Mouse (Mus musculus) hindbrain, postnatal 0 days (tissue): ENCODE measurements around the gene Ppm1n. TPM values are rescaled to one million over a fixed set of nuclear protein-coding genes. Genes with fewer than 3 reads are reported as not detected.

ENCODE experiments used
- ATAC-seq: fragments of 200-750 bp; cut with Nextera tagmentation; 2 replicates; pipeline ENCODE4 v1.8.0; 2017; ENCODE audit warnings: mild to moderate bottlenecking, moderate TSS enrichment, moderate library complexity
- DNase-seq: peaks from one replicate; pipeline ENCODE4 v3.0.0-alpha.2; 2015; ENCODE audit warnings: low spot score
- H3K27ac ChIP-seq: fragments of 300-500 bp; sonication (generic); 2 replicates; pipeline ENCODE4 v1.5.1; 2014; ENCODE audit warnings: mild to moderate bottlenecking
- H3K27me3 ChIP-seq: fragments of 300-500 bp; sonication (generic); 2 replicates; pipeline ENCODE4 v1.6.1; 2014; ENCODE audit warnings: low read length, mixed read lengths; ENCODE audit not compliant: insufficient read depth
- H3K36me3 ChIP-seq: fragments of 300-500 bp; sonication (generic); 2 replicates; pipeline ENCODE4 v1.6.1; 2014; ENCODE audit warnings: low read length, mixed read lengths; ENCODE audit not compliant: insufficient read depth
- H3K4me1 ChIP-seq: fragments of 300-500 bp; sonication (generic); 2 replicates; pipeline ENCODE4 v1.6.1; 2014; ENCODE audit warnings: antibody characterized with exemption, low read length, mixed read lengths; ENCODE audit not compliant: insufficient read depth
- H3K4me2 ChIP-seq: fragments of 300-500 bp; sonication (generic); 2 replicates; pipeline ENCODE4 v1.6.1; 2014; ENCODE audit warnings: low read depth, mild to moderate bottlenecking, low read length, moderate library complexity, mixed read lengths
- H3K4me3 ChIP-seq: fragments of 300-500 bp; sonication (generic); 2 replicates; pipeline ENCODE4 v1.5.1; 2014; ENCODE audit warnings: low read length
- H3K9ac ChIP-seq: fragments of 300-500 bp; sonication (generic); replicated peaks from 2 replicates; pipeline ENCODE4 v1.6.1; 2014; ENCODE audit warnings: mild to moderate bottlenecking, low read length, moderate library complexity, mixed read lengths
- H3K9me3 ChIP-seq: fragments of 300-500 bp; sonication (generic); 2 replicates; pipeline ENCODE4 v1.6.1; 2016; ENCODE audit warnings: low read length, mixed read lengths
- CTCF ChIP-seq: IDR thresholded peaks from 2 replicates; pipeline ENCODE4 v1.5.1; 2016; ENCODE audit warnings: antibody characterized with exemption, control low read depth, low read depth
- WGBS: fragments of 180-500 bp; shearing (Covaris S2); extraction: QIAGEN DNeasy Blood & Tissue Kit; methylation state at CpG from one replicate; pipeline ENCODE4 v1.1.7; 2014; 5-methylcytosine and 5-hydroxymethylcytosine counted together
- polyA plus RNA-seq: library from polyadenylated mRNA; unstranded; fragments of >200 nt; fragmentation: Nextera tagmentation; extraction: Ambion mirVana; gene quantifications from 2 replicates; pipeline ENCODE4 v1.2.1, GENCODE M21; 2015
- total RNA-seq: library from RNA; depleted of rRNA; stranded (reverse); fragments of >200 nt; gene quantifications from 2 replicates; pipeline ENCODE4 v1.2.3, GENCODE M21; 2014

Gene Ppm1n
- total and polyA plus RNA-seq, 2 experiments from 2014 or later = 2.1 to 2.5 TPM

DNA sequence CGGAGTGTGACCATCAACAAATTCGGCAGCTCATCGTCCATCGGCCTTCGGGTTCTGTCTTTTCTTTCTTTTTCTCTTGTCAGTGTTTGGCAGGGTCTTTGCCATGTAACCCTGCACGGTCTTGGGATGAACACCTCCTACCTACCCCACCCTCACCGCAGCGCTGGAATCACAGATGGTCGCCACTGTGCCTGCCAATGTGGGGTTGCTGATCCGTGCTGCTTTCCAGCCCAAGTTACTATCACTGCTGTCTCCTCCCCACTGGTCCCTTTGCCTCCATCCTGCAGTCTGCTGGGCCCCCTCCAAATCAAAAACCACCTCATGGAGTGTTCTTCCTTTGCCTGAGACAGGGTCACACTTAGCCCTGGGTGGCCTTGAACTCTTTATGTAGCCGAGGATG, 44.4 kb upstream of the Ppm1n start:
- H3K36me3 ChIP-seq = no peaks in the 10 kb centered on the region
- no peak overlapping the region for H3K9ac ChIP-seq
- peaks cover 13% of the 10 kb centered on the region; the same call in 1 of the 2 replicates for H3K4me1 ChIP-seq
- H3K4me3 ChIP-seq = no peak overlapping the region
- DNase-seq (no peak), ATAC-seq (no peak)
- H3K4me2 ChIP-seq = no peak overlapping the region
- H3K27me3 ChIP-seq = no peaks in the 10 kb centered on the region
- no peak for TF ChIP-seq CTCF
- H3K27ac ChIP-seq = no peak overlapping the region
- no peaks in the 10 kb centered on the region for H3K9me3 ChIP-seq
- 72% methylated on average over 11 of the region's 11 CpGs for WGBS

GRCm38 (mm10) chr7:19322489-19322888, 42.6 kb upstream of the Ppm1n start:
- TF ChIP-seq CTCF = no peak
- WGBS = 62% methylated on average over 9 of the region's 9 CpGs

DNA sequence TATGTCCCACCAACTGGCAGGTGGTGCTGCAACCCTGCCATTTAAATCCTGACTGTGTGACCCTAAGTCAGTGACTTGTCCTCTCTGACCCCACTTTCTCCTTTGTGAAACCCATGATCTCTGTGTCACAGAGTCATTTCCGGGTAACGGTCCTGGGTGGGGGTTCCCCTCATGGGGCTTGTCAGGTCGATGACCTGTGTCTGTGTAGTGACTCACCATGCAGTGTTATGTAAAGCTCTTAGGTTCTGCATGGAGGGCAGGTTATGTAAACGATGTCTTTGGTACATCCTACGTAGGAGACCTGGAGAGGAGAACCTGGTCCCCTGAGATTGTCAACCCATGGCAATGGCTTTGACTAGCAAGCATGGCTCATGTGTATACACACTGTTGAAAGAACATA, 41.6 kb upstream of the Ppm1n start:
- Histone ChIP-seq H3K27ac (no peak overlapping the region), H3K27me3 (no peaks in the 10 kb centered on the region), H3K9ac (no peak overlapping the region), H3K4me1 (peaks cover 2% of the 10 kb centered on the region; the same call in 1 of the 2 replicates), H3K36me3 (no peaks in the 10 kb centered on the region), H3K9me3 (no peaks in the 10 kb centered on the region), H3K4me3 (no peak overlapping the region), H3K4me2 (no peak overlapping the region)
- 65% methylated on average over 5 of the region's 5 CpGs for WGBS
- DNase-seq = no peak
- no peak for TF ChIP-seq CTCF
- no peak for ATAC-seq

More at GRCm38 (mm10) chr7:19322489-19322888, 42.6 kb upstream of the Ppm1n start:
- no peak overlapping the region for H3K4me3 ChIP-seq
- H3K9ac ChIP-seq = no peak overlapping the region
- no peak overlapping the region for H3K27ac ChIP-seq
- ATAC-seq = no peak
- no peak for DNase-seq
- peaks cover 10% of the 10 kb centered on the region; the same call in 1 of the 2 replicates for H3K4me1 ChIP-seq
- no peak overlapping the region for H3K4me2 ChIP-seq
- no peaks in the 10 kb centered on the region for H3K36me3 ChIP-seq
- H3K9me3 ChIP-seq = no peaks in the 10 kb centered on the region
- H3K27me3 ChIP-seq = no peaks in the 10 kb centered on the region

GRCm38 (mm10) chr7:19320637-19321036, 40.8 kb upstream of the Ppm1n start:
- no peak for TF ChIP-seq CTCF
- H3K4me2 ChIP-seq = peak overlapping the region; percentile 69
- no peaks in the 10 kb centered on the region for H3K36me3 ChIP-seq
- H3K27ac ChIP-seq = no peak overlapping the region
- no peaks in the 10 kb centered on the region for H3K9me3 ChIP-seq
- peak overlapping the region; percentile 43; the same call in 1 of the 2 replicates for H3K9ac ChIP-seq
- WGBS = 43% methylated on average over 7 of the region's 7 CpGs
- peak overlapping the region; percentile 45 for H3K4me3 ChIP-seq
- no peaks in the 10 kb centered on the region; the same call in 1 of the 2 replicates for H3K4me1 ChIP-seq
- H3K27me3 ChIP-seq = no peaks in the 10 kb centered on the region
- no peak for DNase-seq
- no peak for ATAC-seq

GRCm38 (mm10) chr7:19319906-19320305, 40.0 kb upstream of the Ppm1n start:
- Histone ChIP-seq H3K4me2 (peak overlapping the region; percentile 69), H3K27me3 (no peaks in the 10 kb centered on the region), H3K4me1 (no peaks in the 10 kb centered on the region; the same call in 1 of the 2 replicates), H3K4me3 (peak overlapping the region; percentile 45), H3K36me3 (no peaks in the 10 kb centered on the region), H3K9me3 (no peaks in the 10 kb centered on the region), H3K27ac (peak overlapping the region; percentile 48), H3K9ac (peak overlapping the region; percentile 43)
- WGBS = under 1% methylated on average over 37 of the region's 41 CpGs
- DNase-seq (peak; percentile 99), ATAC-seq (peak; percentile 96)
- peak; percentile 38 for TF ChIP-seq CTCF

DNA sequence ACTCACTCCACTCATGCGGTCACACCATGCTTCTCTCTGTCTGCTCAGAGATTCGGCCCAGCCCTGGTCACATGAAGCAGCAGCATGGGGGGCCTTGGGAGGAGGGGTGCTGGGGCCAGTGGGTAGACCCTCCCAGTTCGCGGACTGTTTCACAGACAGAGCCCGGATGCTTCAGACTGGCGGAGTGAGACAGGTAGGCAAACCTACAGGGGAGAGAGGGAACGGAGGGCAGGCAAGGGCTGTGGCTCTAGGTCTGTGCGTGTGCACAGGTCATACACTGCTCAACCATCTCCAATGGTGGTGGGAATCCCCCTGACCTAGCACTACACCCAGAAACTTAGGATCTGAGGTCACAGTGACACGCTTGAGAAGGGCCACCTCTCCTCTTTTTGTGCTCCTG, 39.6 kb upstream of the Ppm1n start:
- DNase-seq (no peak), ATAC-seq (peak; percentile 67)
- no peaks in the 10 kb centered on the region for H3K36me3 ChIP-seq
- peak overlapping the region; percentile 45 for H3K4me3 ChIP-seq
- peak overlapping the region; percentile 43 for H3K9ac ChIP-seq
- H3K27me3 ChIP-seq = no peaks in the 10 kb centered on the region
- H3K4me2 ChIP-seq = peak overlapping the region; percentile 69
- no peaks in the 10 kb centered on the region for H3K9me3 ChIP-seq
- no peak for TF ChIP-seq CTCF
- no peaks in the 10 kb centered on the region; the same call in 1 of the 2 replicates for H3K4me1 ChIP-seq
- 14% methylated on average over 9 of the region's 9 CpGs for WGBS
- peak overlapping the region; percentile 37; the same call in 1 of the 2 replicates for H3K27ac ChIP-seq

GRCm38 (mm10) chr7:19318676-19319075, 38.8 kb upstream of the Ppm1n start:
- no peaks in the 10 kb centered on the region for H3K36me3 ChIP-seq
- H3K9ac ChIP-seq = no peak overlapping the region
- no peaks in the 10 kb centered on the region for H3K27me3 ChIP-seq
- no peak overlapping the region for H3K27ac ChIP-seq
- no peak for TF ChIP-seq CTCF
- WGBS = 81% methylated on average over 7 of the region's 7 CpGs
- no peaks in the 10 kb centered on the region for H3K9me3 ChIP-seq
- no peaks in the 10 kb centered on the region; the same call in 1 of the 2 replicates for H3K4me1 ChIP-seq
- no peak for DNase-seq
- no peak overlapping the region for H3K4me2 ChIP-seq
- H3K4me3 ChIP-seq = no peak overlapping the region
- ATAC-seq = no peak
